Mouse (Mus musculus): ENCODE results near the gene Haus2.

Gene Haus2

DNA sequence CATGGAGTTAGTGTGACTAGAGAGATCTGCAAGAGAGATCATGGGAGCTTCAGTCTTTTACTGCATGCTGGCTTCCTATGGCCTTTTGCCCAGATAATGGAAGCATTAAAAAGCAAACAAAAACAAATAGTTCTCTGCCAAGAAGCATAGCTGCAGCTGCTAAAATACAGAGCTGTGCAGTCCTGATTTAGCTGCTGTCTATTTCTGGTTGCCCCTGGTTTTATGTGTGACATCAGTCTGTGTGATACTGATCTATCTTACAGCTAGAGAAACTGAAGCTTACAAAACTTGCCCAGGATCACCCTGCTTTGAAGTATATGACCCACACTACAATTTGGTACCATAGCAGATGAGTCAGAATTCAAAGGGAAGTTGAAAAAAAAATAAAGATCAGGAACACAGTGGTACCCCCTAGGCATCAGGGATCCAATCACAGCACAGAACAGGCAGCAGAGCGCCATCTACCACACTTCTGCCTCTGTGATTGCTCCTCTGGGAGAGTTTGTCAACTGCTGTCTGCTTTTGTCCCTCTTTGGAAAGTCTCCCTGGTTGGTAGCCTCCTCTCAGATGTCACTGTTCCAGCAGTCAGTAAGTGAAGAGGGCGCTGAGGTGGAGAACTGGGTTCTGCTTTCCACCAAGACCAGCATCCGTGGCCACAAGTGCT, 54.4 kb downstream of the Haus2 start:
- DNase-seq (ENCODE audit: low spot score in 2 of 2) = peak in 1 of 2 experiments; percentile 7

DNA sequence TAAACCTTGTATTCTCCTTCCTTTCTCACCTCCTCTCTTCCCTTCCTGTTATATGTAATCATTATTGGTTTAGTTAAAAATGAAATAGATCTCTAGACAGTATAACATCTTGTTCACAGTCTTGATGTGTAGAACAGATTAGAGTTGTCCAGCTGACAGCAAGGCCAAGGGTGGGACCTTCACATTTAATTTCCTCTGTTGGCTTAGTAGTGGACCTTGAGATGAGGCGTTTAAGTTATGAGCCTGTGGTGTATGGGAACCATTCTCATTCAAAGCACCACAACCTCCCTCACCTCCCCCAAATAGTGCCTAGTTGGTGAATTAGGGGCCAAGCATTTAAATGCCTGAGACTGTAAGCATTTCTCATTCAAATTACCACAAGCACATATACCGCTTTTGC, 58.3 kb downstream of the Haus2 start:
- no peak for DNase-seq (ENCODE audit: low spot score in 2 of 2)

DNA sequence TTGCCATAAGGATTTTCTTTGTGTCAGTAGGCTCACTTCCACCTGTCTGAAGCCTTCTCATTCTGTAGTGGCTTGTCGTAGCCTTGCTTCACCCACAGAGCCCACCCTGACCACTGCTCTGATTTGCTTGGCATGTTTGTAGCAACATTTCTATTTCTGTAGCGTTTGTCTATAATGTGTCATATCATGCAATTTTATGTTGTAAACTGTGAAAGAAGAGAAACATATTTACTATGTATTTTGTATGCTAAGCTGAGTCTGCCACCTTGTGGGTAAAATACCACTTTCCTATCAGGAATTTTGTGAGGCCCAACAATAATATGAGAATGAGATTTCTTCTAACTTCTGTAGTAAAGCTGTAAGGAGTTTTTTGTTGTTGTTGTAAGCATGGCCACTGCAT, 61.1 kb downstream of the Haus2 start:
- peak; percentile 5 for DNase-seq (ENCODE audit: low spot score in 2 of 2)
